Mouse (Mus musculus) brown adipose tissue, adult 24 weeks (tissue): ENCODE measurements around the gene Cdca3. TPM values are rescaled to one million over a fixed set of nuclear protein-coding genes. Genes with fewer than 3 reads are reported as not detected.
"Not testable (repeated sequence)": the region's sequence is repeated elsewhere in the genome, so short reads cannot be mapped to it uniquely, and the experiment has no call there.

Experiments used
- H3K27ac ChIP-seq: fragments of 200-500 bp; replicated peaks from 2 replicates; pipeline ENCODE4 v1.5.1; 2012; ENCODE audit warnings: low read depth, mild to moderate bottlenecking, low read length
- H3K4me1 ChIP-seq: fragments of 200-500 bp; 2 replicates; pipeline ENCODE4 v1.6.1; 2012; ENCODE audit warnings: low read length, mixed read lengths; ENCODE audit not compliant: control insufficient read depth, insufficient read depth, insufficient read length
- H3K4me3 ChIP-seq: fragments of 200-500 bp; 2 replicates; pipeline ENCODE4 v1.5.1; 2012; ENCODE audit warnings: low read depth, mild to moderate bottlenecking, low read length, moderate library complexity; ENCODE audit not compliant: insufficient read depth
- polyA plus RNA-seq: library from polyadenylated mRNA; stranded (reverse); fragments of >200 nt; gene quantifications from 2 replicates; pipeline ENCODE4 v1.2.4, GENCODE M21; 2012; ENCODE audit not compliant: missing spikeins, insufficient read depth, insufficient read length

The Cdca3 gene
- polyA plus RNA-seq, 1 experiment: 2.4 TPM

GRCm38 (mm10) chr6:124805341-124806321, 23.7 kb upstream of the Cdca3 start:
- H3K4me3 ChIP-seq: peak overlapping the region; percentile 64
- peak overlapping the region; percentile 87 for H3K27ac ChIP-seq
- peaks cover 10% of the 10 kb centered on the region; the same call in 1 of the 2 replicates for H3K4me1 ChIP-seq

DNA sequence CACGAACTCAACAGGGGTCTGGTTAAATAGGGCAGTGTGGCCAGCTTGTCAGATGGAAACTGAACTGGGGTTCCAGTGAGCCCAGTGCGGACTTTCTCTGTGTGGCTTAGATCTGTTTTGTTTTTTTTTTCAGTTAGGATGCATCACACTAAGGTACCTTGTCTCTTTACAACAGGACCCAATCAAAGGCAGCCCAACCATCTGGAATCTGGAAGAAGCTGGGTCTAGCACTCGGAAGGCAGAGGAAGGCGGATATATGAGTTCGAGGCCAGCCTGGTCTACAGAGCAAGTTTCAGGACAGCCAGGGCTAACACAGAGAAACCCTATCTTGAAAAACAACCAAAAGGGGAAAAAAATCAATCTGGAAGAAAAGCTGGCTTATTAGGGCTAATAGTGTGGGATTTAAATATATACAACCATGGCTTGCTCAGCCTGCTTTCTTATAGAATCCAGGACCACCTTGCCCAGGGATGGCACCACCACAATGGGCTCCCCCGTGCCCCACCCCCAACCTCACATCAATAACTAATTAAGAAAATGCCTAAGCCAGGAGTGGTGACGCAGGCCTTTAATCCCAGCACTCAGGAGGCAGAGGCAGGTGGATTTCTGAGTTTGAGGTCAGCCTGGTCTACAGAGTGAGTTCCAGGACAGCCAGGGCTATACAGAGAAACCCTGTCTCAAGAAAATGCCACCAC, 22.8 kb upstream of the Cdca3 start:
- Histone ChIP-seq H3K27ac (peak overlapping the region; percentile 79), H3K4me1 (peaks cover 10% of the 10 kb centered on the region; the same call in 1 of the 2 replicates), H3K4me3 (peak overlapping the region; percentile 43)

GRCm38 (mm10) chr6:124807366-124807765, 22.0 kb upstream of the Cdca3 start:
- Histone ChIP-seq H3K27ac (no peak overlapping the region), H3K4me3 (no peak overlapping the region), H3K4me1 (peaks cover 10% of the 10 kb centered on the region; the same call in 1 of the 2 replicates)

- H3K4me1 ChIP-seq: peaks cover 12% of the 10 kb centered on the region; the same call in 1 of the 2 replicates
- H3K27ac ChIP-seq: no peak overlapping the region; the same call in 1 of the 2 replicates
- H3K4me3 ChIP-seq: peak overlapping the region; percentile 91; the same call in 1 of the 2 replicates
Observed at GRCm38 (mm10) chr6:124807986-124808357, 21.4 kb upstream of the Cdca3 start.

- Histone ChIP-seq H3K4me1 (peaks cover 12% of the 10 kb centered on the region; the same call in 1 of the 2 replicates), H3K4me3 (peak within 1 kb of the TSS; percentile 91), H3K27ac (peak within 1 kb of the TSS; percentile 74)
Observed at GRCm38 (mm10) chr6:124808358-124809012, 20.9 kb upstream of the Cdca3 start, which contains the start of gene Spsb2. Gene Spsb2 (plus strand): TSS chr6:124808661.

DNA sequence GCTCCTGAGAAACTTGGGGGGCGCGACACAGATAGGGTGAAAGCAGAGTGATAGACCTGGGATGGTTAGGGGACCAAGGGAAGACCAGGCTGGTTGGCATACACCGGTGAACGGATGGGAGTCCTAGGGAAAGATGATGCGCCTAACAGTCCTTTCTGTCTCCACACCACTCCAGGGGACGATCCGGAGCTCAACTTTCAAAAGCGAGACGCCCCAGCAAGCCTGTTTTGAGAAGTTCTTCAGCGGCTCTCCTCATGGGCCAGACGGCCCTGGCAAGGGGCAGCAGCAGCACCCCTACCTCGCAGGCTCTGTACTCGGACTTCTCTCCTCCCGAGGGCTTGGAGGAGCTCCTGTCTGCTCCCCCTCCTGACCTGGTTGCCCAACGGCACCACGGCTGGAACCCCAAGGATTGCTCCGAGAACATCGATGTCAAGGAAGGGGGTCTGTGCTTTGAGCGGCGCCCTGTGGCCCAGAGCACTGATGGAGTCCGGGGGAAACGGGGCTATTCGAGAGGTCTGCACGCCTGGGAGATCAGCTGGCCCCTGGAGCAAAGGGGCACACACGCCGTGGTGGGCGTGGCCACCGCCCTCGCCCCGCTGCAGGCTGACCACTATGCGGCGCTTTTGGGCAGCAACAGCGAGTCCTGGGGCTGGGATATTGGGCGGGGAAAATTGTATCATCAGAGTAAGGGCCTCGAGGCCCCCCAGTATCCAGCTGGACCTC, 20.1 kb upstream of the Cdca3 start:
- H3K4me1 ChIP-seq: peaks cover 12% of the 10 kb centered on the region; the same call in 1 of the 2 replicates
- peak overlapping the region; percentile 74 for H3K27ac ChIP-seq
- H3K4me3 ChIP-seq: peak overlapping the region; percentile 91

GRCm38 (mm10) chr6:124809775-124810538, 19.4 kb upstream of the Cdca3 start:
- Histone ChIP-seq H3K4me3 (peak overlapping the region; percentile 91), H3K4me1 (peaks cover 16% of the 10 kb centered on the region), H3K27ac (0 out of 2 replicates have a peak overlapping the region, but pooled peaks have one; percentile 7)

DNA sequence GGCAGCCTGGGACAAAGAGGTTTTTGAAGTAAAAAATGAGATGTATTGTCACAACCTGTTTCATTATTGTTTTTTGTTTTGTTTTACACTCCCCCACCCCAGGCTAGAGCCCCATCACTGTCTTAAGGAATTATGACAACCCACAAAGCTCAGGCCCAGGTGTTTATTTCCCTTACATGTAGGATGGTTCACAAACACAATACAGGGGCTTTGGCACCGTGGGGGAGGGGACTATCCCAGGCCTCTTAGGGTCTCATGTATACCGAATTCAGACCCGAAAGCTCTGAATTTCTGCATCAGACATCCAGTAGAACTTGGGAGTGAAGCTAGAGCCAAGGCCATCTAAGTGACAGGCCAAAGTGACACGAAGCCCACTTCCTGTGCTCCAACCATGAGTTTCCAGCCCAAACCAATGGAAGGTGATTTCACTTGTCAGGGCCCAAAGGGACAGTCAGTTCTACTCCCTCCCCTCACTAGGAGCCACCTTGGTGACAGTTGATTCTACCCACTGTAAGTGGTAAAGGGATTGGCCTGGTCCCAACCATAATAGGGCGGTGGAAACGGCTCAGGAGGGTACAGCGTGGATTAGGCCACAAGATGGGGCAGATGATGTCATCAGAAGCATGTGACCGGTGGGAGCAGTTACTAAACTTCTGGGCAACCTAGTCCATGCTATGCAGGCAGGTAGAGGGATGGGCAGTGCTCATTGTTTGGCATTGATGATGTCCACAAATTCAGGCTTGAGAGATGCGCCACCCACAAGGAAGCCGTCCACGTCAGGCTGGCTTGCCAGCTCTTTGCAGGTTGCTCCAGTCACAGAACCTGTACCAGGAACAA, 18.6 kb upstream of the Cdca3 start:
- H3K4me3 ChIP-seq, H3K27ac ChIP-seq: not testable (repeated sequence)
- peaks cover 16% of the 10 kb centered on the region for H3K4me1 ChIP-seq

GRCm38 (mm10) chr6:124811403-124811665, 18.0 kb upstream of the Cdca3 start:
- Histone ChIP-seq H3K27ac (no peak overlapping the region), H3K4me3 (no peak overlapping the region), H3K4me1 (peaks cover 15% of the 10 kb centered on the region)

DNA sequence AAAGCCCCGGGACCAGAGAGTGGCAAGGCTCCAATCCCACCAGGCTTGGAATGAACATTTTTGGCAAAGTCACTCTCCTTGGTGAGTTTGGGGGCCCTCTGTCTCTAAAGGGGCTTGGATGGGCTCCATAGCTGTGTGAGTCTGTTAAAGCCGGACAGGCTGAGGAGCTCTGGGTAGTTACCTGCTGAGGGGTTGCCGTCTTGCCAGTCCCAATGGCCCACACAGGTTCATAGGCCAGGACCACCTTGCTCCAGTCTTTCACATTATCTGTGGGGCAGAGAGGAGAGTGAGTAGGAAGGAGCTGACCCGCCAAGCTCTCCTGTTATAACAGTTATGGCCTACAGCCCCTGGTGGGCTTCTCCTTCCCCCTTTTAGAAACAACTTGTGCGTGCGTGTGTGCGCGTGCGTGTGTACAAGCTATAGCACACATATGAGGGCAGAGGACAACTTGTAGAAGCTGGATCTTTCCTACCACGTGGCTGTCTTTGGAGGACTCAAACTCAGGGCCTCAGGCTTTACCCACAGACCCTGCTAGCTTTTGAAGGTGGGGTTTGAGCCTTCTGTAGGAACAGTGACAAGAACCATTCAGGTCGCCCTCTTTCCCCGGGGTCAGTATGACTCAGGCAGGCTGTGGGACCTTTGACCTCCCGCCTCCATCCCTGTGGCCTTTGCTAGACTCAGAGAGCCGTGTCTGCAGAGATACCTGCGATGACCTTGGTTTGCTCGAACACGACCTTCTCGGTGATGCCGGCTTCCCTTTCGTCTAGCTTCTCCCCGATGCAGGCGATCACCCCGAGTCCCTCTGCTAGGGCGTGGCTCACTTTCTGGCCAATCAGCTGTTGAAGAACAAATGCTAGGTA, 17.4 kb upstream of the Cdca3 start:
- Histone ChIP-seq H3K4me3 (peak overlapping the region; percentile 79), H3K27ac (no peak overlapping the region), H3K4me1 (peaks cover 12% of the 10 kb centered on the region)

- Histone ChIP-seq H3K4me3 (peak overlapping the region; percentile 79), H3K27ac (peak overlapping the region; percentile 63), H3K4me1 (peaks cover 12% of the 10 kb centered on the region)
Observed at GRCm38 (mm10) chr6:124812848-124813247, 16.5 kb upstream of the Cdca3 start.

DNA sequence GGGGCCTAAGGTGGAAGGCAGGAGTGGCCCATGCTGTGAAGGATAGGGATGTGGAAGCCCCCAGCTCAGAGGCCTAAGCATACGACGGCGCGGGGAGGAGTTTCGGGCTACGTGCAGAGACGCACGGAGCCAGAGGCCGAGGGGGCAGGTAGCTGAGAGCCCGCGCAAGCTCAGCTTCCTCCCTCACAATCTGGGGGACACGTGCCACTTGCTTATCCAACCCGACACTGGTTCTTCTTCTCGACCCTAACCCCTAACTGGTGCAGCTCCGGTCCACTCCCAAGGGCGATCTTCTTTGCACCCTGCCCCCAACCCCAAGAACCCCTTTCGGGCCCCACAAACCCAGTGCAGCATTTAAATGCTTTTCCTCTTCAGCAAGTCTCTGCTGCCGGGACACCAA, 15.9 kb upstream of the Cdca3 start:
- peak overlapping the region; percentile 79 for H3K4me3 ChIP-seq
- H3K27ac ChIP-seq: peak overlapping the region; percentile 63
- peaks cover 9% of the 10 kb centered on the region for H3K4me1 ChIP-seq
